Mouse (Mus musculus) liver, embryonic 12.5 days (tissue): ENCODE measurements at regions not wholly inside any gene's neighbourhood (a gene's known extent, or its start where the extent isn't known, plus 50 kb on each side); places are given as distances from the start of the nearest gene placed in this dataset.

ENCODE experiments used
- ATAC-seq: fragments of 200-750 bp; cut with Nextera tagmentation; 2 replicates; pipeline ENCODE4 v1.8.0; 2017; ENCODE audit warnings: moderate number of reproducible peaks, mild to moderate bottlenecking, moderate library complexity
- H3K27ac ChIP-seq: fragments of 300-500 bp; sonication (generic); 2 replicates; pipeline ENCODE4 v1.5.1; 2016; ENCODE audit warnings: mild to moderate bottlenecking
- H3K27me3 ChIP-seq: fragments of 300-500 bp; sonication (generic); replicated peaks from 2 replicates; pipeline ENCODE4 v1.6.1; 2016; ENCODE audit warnings: mild to moderate bottlenecking, moderate library complexity
- H3K36me3 ChIP-seq: fragments of 300-500 bp; sonication (generic); 2 replicates; pipeline ENCODE4 v1.6.1; 2016; ENCODE audit warnings: mild to moderate bottlenecking, moderate library complexity
- H3K4me1 ChIP-seq: fragments of 300-500 bp; sonication (generic); 2 replicates; pipeline ENCODE4 v1.6.1; 2016
- H3K4me2 ChIP-seq: fragments of 300-500 bp; sonication (generic); 2 replicates; pipeline ENCODE4 v1.6.1; 2016; ENCODE audit warnings: mild to moderate bottlenecking, moderate library complexity
- H3K4me3 ChIP-seq: fragments of 300-500 bp; sonication (generic); 2 replicates; pipeline ENCODE4 v1.5.1; 2016; ENCODE audit warnings: mild to moderate bottlenecking, moderate library complexity
- H3K9ac ChIP-seq: fragments of 300-500 bp; sonication (generic); 2 replicates; pipeline ENCODE4 v1.6.1; 2016; ENCODE audit warnings: mild to moderate bottlenecking, moderate library complexity
- H3K9me3 ChIP-seq: fragments of 300-500 bp; sonication (generic); replicated peaks from 2 replicates; pipeline ENCODE4 v1.6.1; 2016; ENCODE audit warnings: mild to moderate bottlenecking, moderate library complexity
- WGBS: fragments of 180-500 bp; shearing (Covaris S2); methylation state at CpG from one replicate; pipeline ENCODE4 v1.1.7; 2016; ENCODE audit not compliant: insufficient replicate concordance; 5-methylcytosine and 5-hydroxymethylcytosine counted together

DNA sequence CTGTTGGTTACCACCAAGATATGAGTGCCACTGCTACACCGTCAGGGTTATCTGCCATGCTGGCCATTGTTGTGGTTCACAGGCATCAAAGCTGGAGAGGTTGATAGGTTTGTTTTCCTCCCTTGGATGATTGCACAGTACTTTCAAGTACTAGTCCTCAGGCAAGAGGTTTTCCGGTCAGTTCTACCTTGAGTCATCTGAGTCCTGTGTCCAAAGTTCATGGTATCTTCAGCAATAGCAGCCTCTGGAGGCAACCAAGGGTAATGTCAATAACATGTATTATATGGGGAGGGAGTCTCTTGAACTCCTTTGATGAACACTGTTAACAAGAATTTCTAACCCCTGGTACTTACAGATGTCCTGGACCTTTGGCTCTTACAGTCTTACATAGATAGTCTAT lies 369.1 kb upstream of the Nr2f2 start:
- no peak overlapping the region for H3K4me3 ChIP-seq
- H3K4me1 ChIP-seq: no peaks in the 10 kb centered on the region
- no peaks in the 10 kb centered on the region for H3K27me3 ChIP-seq
- H3K4me2 ChIP-seq: no peak overlapping the region
- no peak overlapping the region for H3K27ac ChIP-seq
- H3K36me3 ChIP-seq: no peaks in the 10 kb centered on the region
- no peak overlapping the region for H3K9ac ChIP-seq
- 71% methylated on average over 2 of the region's 2 CpGs for WGBS
- ATAC-seq: no peak
- H3K9me3 ChIP-seq: no peaks in the 10 kb centered on the region; the same call in 1 of the 2 replicates

- Histone ChIP-seq H3K9ac (no peak overlapping the region), H3K36me3 (no peaks in the 10 kb centered on the region), H3K4me2 (no peak overlapping the region), H3K27ac (no peak overlapping the region), H3K9me3 (no peaks in the 10 kb centered on the region), H3K4me1 (no peaks in the 10 kb centered on the region), H3K27me3 (no peaks in the 10 kb centered on the region), H3K4me3 (no peak overlapping the region)
- ATAC-seq: no peak
Observed at GRCm38 (mm10) chr7:70733501-70733900, 367.0 kb upstream of the Nr2f2 start.

- Histone ChIP-seq H3K27me3 (no peaks in the 10 kb centered on the region), H3K36me3 (no peaks in the 10 kb centered on the region), H3K9me3 (no peaks in the 10 kb centered on the region), H3K4me3 (no peak overlapping the region), H3K4me1 (no peaks in the 10 kb centered on the region), H3K9ac (no peak overlapping the region), H3K27ac (no peak overlapping the region), H3K4me2 (no peak overlapping the region)
- no peak for ATAC-seq
- WGBS: 74% methylated on average over 8 of the region's 8 CpGs
Observed at GRCm38 (mm10) chr7:70729896-70730295, 363.4 kb upstream of the Nr2f2 start.

- no peak overlapping the region for H3K4me3 ChIP-seq
- H3K27ac ChIP-seq: no peak overlapping the region
- no peaks in the 10 kb centered on the region for H3K27me3 ChIP-seq
- H3K36me3 ChIP-seq: no peaks in the 10 kb centered on the region
- no peak overlapping the region for H3K9ac ChIP-seq
- no peaks in the 10 kb centered on the region for H3K4me1 ChIP-seq
- 57% methylated on average over 18 of the region's 18 CpGs for WGBS
- no peak for ATAC-seq
- no peak overlapping the region for H3K4me2 ChIP-seq
- no peaks in the 10 kb centered on the region for H3K9me3 ChIP-seq
Observed at GRCm38 (mm10) chr7:70718149-70718765, 351.7 kb upstream of the Nr2f2 start.

GRCm38 (mm10) chr7:70717608-70718007 lies 351.1 kb upstream of the Nr2f2 start:
- no peak for ATAC-seq
- 65% methylated on average over 3 of the region's 3 CpGs for WGBS
- Histone ChIP-seq H3K4me2 (no peak overlapping the region), H3K36me3 (no peaks in the 10 kb centered on the region), H3K4me1 (no peaks in the 10 kb centered on the region), H3K27me3 (no peaks in the 10 kb centered on the region), H3K27ac (no peak overlapping the region), H3K9ac (no peak overlapping the region), H3K9me3 (no peaks in the 10 kb centered on the region), H3K4me3 (no peak overlapping the region)

- no peak for ATAC-seq
- Histone ChIP-seq H3K27me3 (no peaks in the 10 kb centered on the region), H3K9ac (no peak overlapping the region), H3K4me1 (no peaks in the 10 kb centered on the region), H3K9me3 (no peaks in the 10 kb centered on the region), H3K36me3 (no peaks in the 10 kb centered on the region), H3K4me3 (no peak overlapping the region), H3K27ac (no peak overlapping the region), H3K4me2 (no peak overlapping the region)
- 56% methylated on average over 4 of the region's 4 CpGs for WGBS
Observed at GRCm38 (mm10) chr7:70716811-70717458, 350.4 kb upstream of the Nr2f2 start.

DNA sequence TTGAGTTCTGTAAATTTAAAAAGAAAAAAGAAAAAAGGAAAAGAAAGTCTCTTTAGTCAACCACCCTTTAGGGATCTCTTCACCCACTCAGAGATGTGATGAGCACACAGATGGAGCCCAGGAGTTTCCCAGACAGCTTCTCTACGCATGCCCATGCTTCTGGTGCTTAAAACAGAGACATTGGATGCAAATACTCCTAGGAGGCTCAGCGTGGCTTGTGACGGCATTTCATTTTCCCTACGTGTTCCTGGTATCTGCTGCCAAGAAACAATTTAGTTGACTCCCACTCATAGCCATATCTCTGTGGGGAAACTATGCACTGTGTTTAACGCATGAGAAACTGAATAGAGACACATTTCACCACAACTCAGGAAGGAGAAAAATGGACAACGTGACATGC lies 345.6 kb upstream of the Nr2f2 start:
- Histone ChIP-seq H3K27ac (no peak overlapping the region), H3K4me2 (no peak overlapping the region), H3K36me3 (no peaks in the 10 kb centered on the region), H3K4me3 (no peak overlapping the region), H3K9ac (no peak overlapping the region), H3K9me3 (no peaks in the 10 kb centered on the region), H3K27me3 (no peaks in the 10 kb centered on the region), H3K4me1 (no peaks in the 10 kb centered on the region)
- ATAC-seq: no peak
- WGBS: 64% methylated on average over 6 of the region's 6 CpGs

DNA sequence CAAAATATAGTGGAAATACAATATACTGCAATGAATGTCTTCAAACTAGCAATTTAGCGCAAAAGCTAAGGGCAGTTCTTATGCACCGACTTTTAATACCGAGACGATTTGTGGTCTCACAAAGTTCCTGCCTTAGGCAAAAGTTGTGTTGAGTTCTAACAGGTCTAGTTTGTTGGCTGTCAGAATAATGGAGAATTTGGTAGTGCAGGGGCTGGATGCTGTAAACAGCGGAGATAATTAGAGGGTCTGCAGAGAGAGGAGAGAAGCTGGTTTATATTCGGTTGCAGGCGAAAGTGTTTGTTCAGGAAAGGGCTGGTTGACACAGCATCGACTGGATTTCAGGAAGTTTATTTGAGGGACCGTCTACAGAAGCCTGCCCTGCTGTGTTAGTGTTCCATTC lies 339.7 kb upstream of the Nr2f2 start:
- H3K36me3 ChIP-seq: no peaks in the 10 kb centered on the region
- ATAC-seq: no peak
- no peaks in the 10 kb centered on the region for H3K4me1 ChIP-seq
- H3K9me3 ChIP-seq: no peaks in the 10 kb centered on the region
- no peak overlapping the region for H3K4me2 ChIP-seq
- no peak overlapping the region for H3K9ac ChIP-seq
- no peak overlapping the region for H3K4me3 ChIP-seq
- WGBS: 72% methylated on average over 9 of the region's 9 CpGs
- no peaks in the 10 kb centered on the region for H3K27me3 ChIP-seq
- no peak overlapping the region for H3K27ac ChIP-seq

- Histone ChIP-seq H3K9me3 (no peaks in the 10 kb centered on the region), H3K27ac (no peak overlapping the region), H3K4me1 (no peaks in the 10 kb centered on the region), H3K4me3 (no peak overlapping the region), H3K36me3 (no peaks in the 10 kb centered on the region), H3K27me3 (no peaks in the 10 kb centered on the region), H3K9ac (no peak overlapping the region), H3K4me2 (no peak overlapping the region)
- WGBS: 67% methylated on average over 1 of the region's 1 CpGs
- ATAC-seq: no peak
Observed at GRCm38 (mm10) chr7:70703784-70704183, 337.2 kb upstream of the Nr2f2 start.

- Histone ChIP-seq H3K9me3 (no peaks in the 10 kb centered on the region), H3K27me3 (no peaks in the 10 kb centered on the region), H3K36me3 (no peaks in the 10 kb centered on the region), H3K9ac (no peak overlapping the region), H3K4me2 (no peak overlapping the region), H3K4me1 (no peaks in the 10 kb centered on the region), H3K4me3 (no peak overlapping the region), H3K27ac (no peak overlapping the region)
- 69% methylated on average over 4 of the region's 4 CpGs for WGBS
- no peak for ATAC-seq
Observed at GRCm38 (mm10) chr7:70700461-70700860, 333.9 kb upstream of the Nr2f2 start.

- no peak overlapping the region for H3K27ac ChIP-seq
- H3K4me3 ChIP-seq: no peak overlapping the region
- H3K4me2 ChIP-seq: no peak overlapping the region
- no peak overlapping the region for H3K9ac ChIP-seq
- no peaks in the 10 kb centered on the region for H3K27me3 ChIP-seq
- no peak for ATAC-seq
- no peaks in the 10 kb centered on the region for H3K4me1 ChIP-seq
- no peaks in the 10 kb centered on the region for H3K36me3 ChIP-seq
- WGBS: 40% methylated on average over 2 of the region's 2 CpGs
- no peaks in the 10 kb centered on the region for H3K9me3 ChIP-seq
Observed at GRCm38 (mm10) chr7:70699391-70699790, 332.9 kb upstream of the Nr2f2 start.

DNA sequence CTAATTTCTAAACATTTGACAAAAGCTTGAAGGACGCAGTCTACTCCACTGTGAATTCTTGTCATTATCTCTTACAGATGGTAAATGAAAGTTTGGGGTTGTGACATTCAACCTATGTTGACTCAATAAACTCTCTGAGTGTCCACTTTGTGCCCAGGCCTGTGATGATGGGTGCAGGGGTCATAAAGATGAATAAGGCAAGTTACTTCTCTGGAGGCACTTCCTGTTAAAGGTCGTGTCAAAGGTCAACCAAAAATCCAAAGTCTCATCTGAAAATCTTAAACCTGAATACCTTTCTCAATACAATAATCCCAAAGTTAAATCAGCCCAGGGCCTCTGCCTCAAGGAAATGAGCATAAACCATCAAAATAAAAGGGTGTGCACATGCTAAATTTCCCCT lies 332.5 kb upstream of the Nr2f2 start:
- Histone ChIP-seq H3K36me3 (no peaks in the 10 kb centered on the region), H3K9me3 (no peaks in the 10 kb centered on the region)
- 54% methylated on average over 2 of the region's 2 CpGs for WGBS

DNA sequence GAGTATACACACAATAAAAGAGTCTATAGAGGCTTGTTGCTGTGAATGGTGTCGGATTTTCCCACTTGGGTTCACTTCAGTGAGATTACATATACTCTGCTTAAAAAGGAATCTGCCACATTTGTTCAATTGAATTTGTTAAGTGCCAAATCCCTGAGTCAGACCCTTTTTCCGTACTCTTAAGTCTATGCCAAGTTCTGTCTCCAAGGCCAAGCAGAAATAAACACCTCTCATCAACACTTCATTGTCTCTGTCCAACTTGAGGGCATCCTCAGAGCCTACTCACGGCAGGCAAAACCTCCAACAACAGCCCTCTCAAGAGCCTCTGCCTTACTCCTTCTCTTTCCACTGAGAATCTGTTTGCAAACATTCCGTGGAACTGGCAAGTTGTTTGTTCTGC lies 325.6 kb upstream of the Nr2f2 start:
- 61% methylated on average over 4 of the region's 4 CpGs for WGBS
- H3K27ac ChIP-seq: no peak overlapping the region
- no peak overlapping the region for H3K4me2 ChIP-seq
- H3K4me1 ChIP-seq: no peaks in the 10 kb centered on the region
- H3K4me3 ChIP-seq: no peak overlapping the region
- no peaks in the 10 kb centered on the region for H3K36me3 ChIP-seq
- no peaks in the 10 kb centered on the region for H3K27me3 ChIP-seq
- no peaks in the 10 kb centered on the region for H3K9me3 ChIP-seq
- H3K9ac ChIP-seq: no peak overlapping the region
- no peak for ATAC-seq

More for the DNA sequence above, 332.5 kb upstream of the Nr2f2 start:
- no peak overlapping the region for H3K4me2 ChIP-seq
- ATAC-seq: no peak
- no peak overlapping the region for H3K4me3 ChIP-seq
- no peak overlapping the region for H3K27ac ChIP-seq
- H3K9ac ChIP-seq: no peak overlapping the region
- H3K4me1 ChIP-seq: no peaks in the 10 kb centered on the region
- H3K27me3 ChIP-seq: no peaks in the 10 kb centered on the region
